Mouse (Mus musculus) intestine, postnatal 0 days (tissue): ENCODE measurements around the gene Camta1. TPM values are rescaled to one million over a fixed set of nuclear protein-coding genes. Genes with fewer than 3 reads are reported as not detected.

Experiments
- ATAC-seq: fragments of 200-750 bp; cut with Nextera tagmentation; 2 replicates; pipeline ENCODE4 v1.8.0; 2017; ENCODE audit warnings: mild to moderate bottlenecking, moderate TSS enrichment, moderate library complexity
- H3K27ac ChIP-seq: fragments of 300-500 bp; sonication (generic); 2 replicates; pipeline ENCODE4 v1.5.1; 2014; ENCODE audit warnings: mild to moderate bottlenecking, low read depth, low read length, moderate library complexity
- H3K27me3 ChIP-seq: fragments of 300-500 bp; sonication (generic); replicated peaks from 2 replicates; pipeline ENCODE4 v1.6.1; 2014; ENCODE audit warnings: low read length, mixed read lengths; ENCODE audit not compliant: control insufficient read depth, insufficient read depth
- H3K36me3 ChIP-seq: fragments of 300-500 bp; sonication (generic); 2 replicates; pipeline ENCODE4 v1.6.1; 2014; ENCODE audit warnings: mild to moderate bottlenecking, moderate library complexity; ENCODE audit not compliant: control insufficient read depth, insufficient read depth
- H3K4me1 ChIP-seq: fragments of 300-500 bp; sonication (generic); replicated peaks from 2 replicates; pipeline ENCODE4 v1.6.1; 2014; ENCODE audit warnings: antibody characterized with exemption, low read length, mixed read lengths; ENCODE audit not compliant: control insufficient read depth, insufficient read depth
- H3K4me2 ChIP-seq: fragments of 300-500 bp; sonication (generic); replicated peaks from 2 replicates; pipeline ENCODE4 v1.6.1; 2014; ENCODE audit warnings: low read depth, mild to moderate bottlenecking, moderate library complexity
- H3K4me3 ChIP-seq: fragments of 300-500 bp; sonication (generic); 2 replicates; pipeline ENCODE4 v1.5.1; 2014; ENCODE audit warnings: low read depth, low read length
- H3K9ac ChIP-seq: fragments of 300-500 bp; sonication (generic); 2 replicates; pipeline ENCODE4 v1.6.1; 2014; ENCODE audit warnings: mild to moderate bottlenecking, low read depth, low read length
- H3K9me3 ChIP-seq: fragments of 300-500 bp; sonication (generic); 2 replicates; pipeline ENCODE4 v1.6.1; 2016; ENCODE audit warnings: mixed run types; ENCODE audit not compliant: control insufficient read depth
- CTCF ChIP-seq: sonication (generic); IDR thresholded peaks from 2 replicates; pipeline ENCODE4 v1.5.1; 2016; ENCODE audit warnings: low read depth, mild to moderate bottlenecking, control low read depth, antibody characterized with exemption, moderate library complexity
- WGBS: fragments of 180-500 bp; shearing (Covaris S2); extraction: QIAGEN DNeasy Blood & Tissue Kit; methylation state at CpG from one replicate; pipeline ENCODE4 v1.1.7; 2014; 5-methylcytosine and 5-hydroxymethylcytosine counted together
- polyA plus RNA-seq: library from polyadenylated mRNA; unstranded; fragments of >200 nt; fragmentation: Nextera tagmentation; extraction: Ambion mirVana; gene quantifications from 2 replicates; pipeline ENCODE4 v1.2.1, GENCODE M21; 2015

The Camta1 gene
- polyA plus RNA-seq, 1 experiment from 2014 or later: 54.1 TPM

DNA sequence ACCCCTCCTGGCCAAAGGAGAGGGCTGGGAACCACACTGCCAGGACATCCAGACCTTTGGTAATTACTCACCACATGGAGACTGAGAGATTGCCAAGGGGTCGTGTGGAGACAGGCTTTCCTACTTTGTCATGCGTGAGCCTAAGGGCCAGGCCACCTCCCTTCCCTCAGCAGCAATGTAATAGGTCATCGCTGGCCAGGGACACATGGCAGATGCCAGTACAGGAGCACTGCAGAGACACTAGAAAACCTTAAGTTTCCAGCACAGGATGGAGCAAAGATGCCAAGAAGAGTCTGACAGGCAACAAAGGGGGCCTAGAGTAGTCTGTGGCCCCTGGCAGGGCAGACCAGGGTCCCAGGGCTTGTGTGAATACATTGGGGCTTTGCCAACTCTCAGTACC is 283.7 kb downstream of the Camta1 start:
- no peaks in the 10 kb centered on the region for H3K9me3 ChIP-seq
- no peak for ATAC-seq
- H3K4me1 ChIP-seq: no peaks in the 10 kb centered on the region
- no peak for TF ChIP-seq CTCF
- no peak overlapping the region for H3K27ac ChIP-seq
- 79% methylated on average over 3 of the region's 3 CpGs for WGBS
- H3K36me3 ChIP-seq: no peaks in the 10 kb centered on the region
- H3K4me2 ChIP-seq: no peak overlapping the region
- no peak overlapping the region for H3K4me3 ChIP-seq
- H3K9ac ChIP-seq: no peak overlapping the region
- no peaks in the 10 kb centered on the region for H3K27me3 ChIP-seq

DNA sequence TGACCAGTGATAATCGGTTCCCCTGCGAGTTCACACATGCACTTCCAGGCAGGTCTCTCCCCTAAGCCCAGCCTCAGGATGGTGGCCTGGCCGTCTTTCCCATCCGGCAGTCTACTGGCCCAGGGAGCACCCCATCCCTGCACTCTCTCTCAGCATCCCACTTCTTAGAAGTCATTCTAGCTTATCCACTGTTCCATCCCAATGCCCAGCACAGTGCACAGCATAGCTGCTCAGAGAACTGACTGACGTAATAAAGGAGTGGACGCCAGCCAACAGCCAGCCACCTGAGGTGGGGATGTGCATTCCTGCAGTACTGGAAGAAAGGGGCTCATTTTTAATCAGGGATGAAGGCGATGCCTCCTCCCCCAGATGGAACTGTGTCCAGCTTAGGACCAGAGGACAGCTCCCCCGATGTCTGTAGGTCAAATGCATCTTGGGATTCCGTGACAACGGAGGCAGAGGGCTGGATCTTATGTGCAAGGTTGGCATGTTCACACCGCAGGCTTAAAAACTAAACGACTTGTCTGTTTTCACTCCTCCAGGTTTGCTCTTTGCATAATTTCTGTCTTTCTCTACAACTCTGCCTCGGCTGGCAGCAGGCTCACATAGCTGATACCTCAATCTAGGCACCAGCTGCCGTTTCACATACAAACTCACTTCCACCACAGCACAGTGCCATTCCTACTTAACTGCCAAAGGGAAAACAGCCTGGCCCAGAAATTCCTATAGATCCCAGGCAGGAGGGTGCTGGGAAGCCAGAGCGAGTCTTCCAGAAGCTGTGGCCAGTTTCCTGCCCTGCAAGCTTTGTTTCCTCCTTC is 285.2 kb downstream of the Camta1 start:
- H3K36me3 ChIP-seq: no peaks in the 10 kb centered on the region
- H3K9me3 ChIP-seq: no peaks in the 10 kb centered on the region
- ATAC-seq: no peak
- H3K4me2 ChIP-seq: no peak overlapping the region
- no peaks in the 10 kb centered on the region for H3K27me3 ChIP-seq
- no peak overlapping the region for H3K27ac ChIP-seq
- no peak overlapping the region for H3K9ac ChIP-seq
- 75% methylated on average over 15 of the region's 15 CpGs for WGBS
- no peak overlapping the region for H3K4me3 ChIP-seq
- H3K4me1 ChIP-seq: no peaks in the 10 kb centered on the region
- TF ChIP-seq CTCF: no peak

DNA sequence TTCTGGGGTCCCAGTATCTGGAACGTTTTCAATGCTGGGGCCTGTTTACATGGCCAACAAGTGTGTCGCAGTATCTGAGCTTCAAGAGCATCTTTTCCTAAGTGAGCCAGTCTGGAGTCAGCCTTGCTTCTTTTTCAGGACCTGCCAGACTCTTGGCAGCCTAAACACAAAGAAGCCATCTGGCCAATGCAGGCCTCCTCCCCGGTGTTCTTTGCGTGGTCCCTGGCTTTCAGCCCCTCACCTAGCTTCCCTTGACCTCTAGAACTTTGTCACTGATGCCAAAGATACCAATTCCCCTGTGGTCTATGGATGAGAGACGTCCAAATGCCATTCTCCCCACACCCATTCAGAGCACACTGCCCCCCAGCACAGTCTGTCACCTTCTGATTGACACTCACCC is 289.0 kb downstream of the Camta1 start:
- no peaks in the 10 kb centered on the region for H3K27me3 ChIP-seq
- H3K4me3 ChIP-seq: no peak overlapping the region
- no peaks in the 10 kb centered on the region for H3K36me3 ChIP-seq
- H3K27ac ChIP-seq: no peak overlapping the region
- no peaks in the 10 kb centered on the region for H3K9me3 ChIP-seq
- H3K4me1 ChIP-seq: no peaks in the 10 kb centered on the region
- ATAC-seq: no peak
- no peak overlapping the region for H3K9ac ChIP-seq
- no peak for TF ChIP-seq CTCF
- WGBS: 66% methylated on average over 5 of the region's 5 CpGs
- H3K4me2 ChIP-seq: no peak overlapping the region

DNA sequence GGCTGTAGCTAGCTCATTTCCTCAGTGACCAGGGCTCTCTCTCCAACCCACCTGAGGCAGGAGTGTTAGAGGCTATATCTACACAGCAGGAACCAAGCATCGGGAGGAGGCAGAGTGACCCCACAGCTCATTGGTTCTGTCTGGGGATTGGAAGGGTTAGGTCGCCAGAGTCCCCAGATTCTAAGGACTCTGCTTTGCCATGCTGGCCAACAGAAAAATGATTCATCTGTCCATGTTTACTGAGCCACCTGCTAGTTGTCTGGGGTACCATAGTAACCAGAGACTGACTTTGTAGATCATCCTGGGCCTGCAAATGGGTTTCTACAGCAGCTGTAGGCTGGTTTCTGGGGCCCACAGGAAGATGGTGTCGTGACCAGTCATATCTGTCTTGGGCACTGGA is 292.1 kb downstream of the Camta1 start:
- Histone ChIP-seq H3K27ac (no peak overlapping the region), H3K4me3 (no peak overlapping the region), H3K4me2 (no peak overlapping the region), H3K9me3 (no peaks in the 10 kb centered on the region), H3K4me1 (no peaks in the 10 kb centered on the region), H3K9ac (no peak overlapping the region), H3K36me3 (no peaks in the 10 kb centered on the region), H3K27me3 (no peaks in the 10 kb centered on the region)
- no peak for TF ChIP-seq CTCF
- WGBS: 65% methylated on average over 3 of the region's 3 CpGs
- ATAC-seq: no peak

DNA sequence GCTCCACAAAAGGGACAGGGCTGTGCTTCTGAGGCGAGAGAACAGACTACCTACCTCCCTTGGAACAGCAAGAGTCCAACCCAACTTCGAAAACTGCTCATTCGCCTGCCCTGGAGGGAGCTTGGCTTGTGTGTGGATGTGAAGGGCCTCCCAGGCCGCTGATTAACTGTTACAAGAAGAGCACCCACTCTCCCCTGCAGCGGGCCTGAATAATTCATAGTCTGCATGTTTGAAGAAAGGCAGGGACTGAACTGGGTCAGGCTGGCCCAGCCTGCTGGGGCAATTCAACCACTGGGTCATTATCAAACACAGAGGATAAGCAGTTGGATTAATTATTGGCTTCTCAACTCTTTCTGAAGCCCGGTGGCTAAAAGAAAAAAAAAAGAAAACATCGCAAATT is 292.8 kb downstream of the Camta1 start:
- no peak overlapping the region for H3K4me3 ChIP-seq
- no peak for TF ChIP-seq CTCF

DNA sequence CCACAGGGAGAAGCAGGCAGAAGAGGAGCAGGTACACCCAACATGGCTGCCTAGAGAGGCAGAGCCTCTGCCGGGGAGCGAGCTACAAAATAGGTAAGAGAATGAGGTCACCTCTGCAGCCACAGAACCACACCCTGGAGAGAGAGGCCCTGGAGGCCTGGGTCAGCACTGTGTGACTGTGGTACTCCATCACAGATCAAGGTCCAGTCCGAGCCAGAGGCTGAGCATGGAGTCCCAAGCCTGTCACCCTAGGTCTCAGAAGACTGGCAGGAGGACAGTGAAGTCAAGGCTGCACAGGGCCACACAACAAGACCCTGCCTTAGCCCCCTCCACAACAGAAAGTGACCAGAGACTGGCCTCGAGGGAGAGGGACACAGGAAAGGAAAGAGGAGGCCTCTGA is 294.6 kb downstream of the Camta1 start:
- Histone ChIP-seq H3K4me1 (no peaks in the 10 kb centered on the region), H3K9me3 (no peaks in the 10 kb centered on the region), H3K9ac (no peak overlapping the region), H3K36me3 (no peaks in the 10 kb centered on the region), H3K27me3 (no peaks in the 10 kb centered on the region), H3K4me3 (no peak overlapping the region), H3K4me2 (no peak overlapping the region), H3K27ac (no peak overlapping the region)
- peak; percentile 53; the same call in 1 of the 2 replicates for ATAC-seq
- 64% methylated on average over 4 of the region's 4 CpGs for WGBS
- no peak for TF ChIP-seq CTCF

More for the DNA sequence above, 292.8 kb downstream of the Camta1 start:
- Histone ChIP-seq H3K4me1 (no peaks in the 10 kb centered on the region), H3K9me3 (no peaks in the 10 kb centered on the region), H3K27me3 (no peaks in the 10 kb centered on the region), H3K4me2 (no peak overlapping the region), H3K9ac (no peak overlapping the region), H3K36me3 (no peaks in the 10 kb centered on the region), H3K27ac (no peak overlapping the region)
- 59% methylated on average over 7 of the region's 7 CpGs for WGBS
- no peak for ATAC-seq
